Mouse (Mus musculus) hindbrain, embryonic 16.5 days (tissue): ENCODE measurements at regions not wholly inside any gene's neighbourhood (a gene's known extent, or its start where the extent isn't known, plus 50 kb on each side); places are given as distances from the start of the nearest gene placed in this dataset.

ENCODE experiments used
- ATAC-seq: fragments of 200-750 bp; cut with Nextera tagmentation; 2 replicates; pipeline ENCODE4 v1.8.0; 2017; ENCODE audit warnings: moderate TSS enrichment, moderate library complexity
- H3K27ac ChIP-seq: fragments of 300-500 bp; sonication (generic); 2 replicates; pipeline ENCODE4 v1.5.1; 2014; ENCODE audit warnings: low read depth, mild to moderate bottlenecking, control low read depth, low read length, moderate library complexity
- H3K27me3 ChIP-seq: fragments of 300-500 bp; sonication (generic); replicated peaks from 2 replicates; pipeline ENCODE4 v1.6.1; 2014; ENCODE audit warnings: low read length; ENCODE audit not compliant: control insufficient read depth, insufficient read depth
- H3K36me3 ChIP-seq: fragments of 300-500 bp; sonication (generic); 2 replicates; pipeline ENCODE4 v1.6.1; 2014; ENCODE audit warnings: mild to moderate bottlenecking, low read length, moderate library complexity, mixed read lengths; ENCODE audit not compliant: control insufficient read depth, insufficient read depth
- H3K4me1 ChIP-seq: fragments of 300-500 bp; sonication (generic); 2 replicates; pipeline ENCODE4 v1.6.1; 2014; ENCODE audit warnings: low read depth, low read length; ENCODE audit not compliant: control insufficient read depth, insufficient read depth
- H3K4me2 ChIP-seq: fragments of 300-500 bp; sonication (generic); 2 replicates; pipeline ENCODE4 v1.6.1; 2014; ENCODE audit warnings: mild to moderate bottlenecking, low read length, control low read depth, moderate library complexity
- H3K4me3 ChIP-seq: fragments of 300-500 bp; sonication (generic); 2 replicates; pipeline ENCODE4 v1.5.1; 2014; ENCODE audit warnings: mild to moderate bottlenecking, low read length, control low read depth, moderate library complexity
- H3K9ac ChIP-seq: fragments of 300-500 bp; sonication (generic); 2 replicates; pipeline ENCODE4 v1.6.1; 2014; ENCODE audit warnings: low read depth, mild to moderate bottlenecking, control low read depth, low read length, moderate library complexity
- H3K9me3 ChIP-seq: fragments of 300-500 bp; sonication (generic); 2 replicates; pipeline ENCODE4 v1.6.1; 2014; ENCODE audit warnings: mild to moderate bottlenecking, low read length, moderate library complexity; ENCODE audit not compliant: control insufficient read depth
- WGBS: fragments of 180-500 bp; shearing (Covaris S2); extraction: QIAGEN DNeasy Blood & Tissue Kit; methylation state at CpG from one replicate; pipeline ENCODE4 v1.1.7; 2014; 5-methylcytosine and 5-hydroxymethylcytosine counted together

DNA sequence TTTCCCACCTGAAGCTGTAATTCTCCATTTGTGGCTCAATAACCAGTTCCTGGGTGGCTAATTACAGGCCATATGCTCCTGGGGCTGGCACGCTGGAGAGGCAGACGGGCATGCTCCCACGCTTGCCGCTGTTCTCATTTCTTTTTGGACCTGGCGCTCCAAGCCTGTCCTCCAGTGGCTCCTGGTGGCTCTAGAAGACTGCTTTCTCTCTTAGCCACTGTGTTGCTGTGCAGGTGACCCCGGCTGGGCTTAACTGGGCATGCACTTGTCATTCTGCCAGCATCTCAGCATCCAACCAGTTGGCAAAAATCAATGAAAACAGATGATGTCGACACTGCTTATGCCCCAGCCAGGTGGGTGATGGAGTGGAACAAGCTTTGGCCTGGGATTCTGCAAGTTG lies 1944.6 kb upstream of the Lrrc6 start:
- Histone ChIP-seq H3K4me1 (no peaks in the 10 kb centered on the region), H3K27me3 (no peaks in the 10 kb centered on the region), H3K27ac (no peak overlapping the region), H3K36me3 (no peaks in the 10 kb centered on the region), H3K4me3 (no peak overlapping the region), H3K9me3 (no peaks in the 10 kb centered on the region), H3K9ac (no peak overlapping the region), H3K4me2 (no peak overlapping the region)
- 57% methylated on average over 7 of the region's 7 CpGs for WGBS
- peak; percentile 89 for ATAC-seq

DNA sequence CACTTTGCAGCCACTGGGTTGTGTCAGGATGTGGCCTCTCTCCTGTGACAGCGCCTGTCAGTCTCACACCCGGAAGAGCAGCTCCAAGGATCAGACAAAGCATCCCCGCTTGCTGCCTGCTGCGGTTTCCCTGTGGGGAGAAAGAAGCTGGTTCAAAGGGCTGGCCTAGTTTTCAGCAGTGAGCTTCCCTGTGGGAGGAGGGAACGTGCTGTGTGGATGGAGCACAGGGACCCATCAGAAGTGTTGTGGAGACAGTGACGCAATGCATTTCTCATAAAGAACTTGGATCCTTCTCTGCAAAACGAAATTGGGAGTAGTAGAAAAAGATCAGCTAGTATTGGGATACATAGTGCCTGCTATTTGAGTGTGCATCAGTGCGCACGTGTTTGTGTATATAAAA lies 1939.9 kb upstream of the Lrrc6 start:
- H3K36me3 ChIP-seq, result no peaks in the 10 kb centered on the region
- ATAC-seq, result no peak
- 54% methylated on average over 9 of the region's 9 CpGs for WGBS

DNA sequence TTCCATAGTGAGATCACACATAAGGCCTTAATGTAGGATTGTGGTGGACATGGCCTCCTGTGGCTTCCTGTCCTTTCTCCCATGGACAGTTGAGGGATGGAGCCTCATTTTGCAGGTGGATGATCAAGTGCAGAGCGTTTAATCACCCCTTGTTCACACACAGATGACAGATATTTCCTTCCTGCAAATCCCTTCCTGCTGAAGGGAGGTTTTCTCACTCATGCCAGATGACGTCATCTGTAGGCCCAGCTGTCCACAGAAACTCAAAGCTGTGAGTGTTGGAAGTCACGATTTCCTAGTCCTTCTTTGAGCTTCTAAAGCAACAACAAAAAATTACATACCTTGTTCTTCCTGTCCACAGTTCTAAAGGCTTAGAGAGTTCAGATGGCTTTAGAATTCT lies 1935.3 kb upstream of the Lrrc6 start:
- no peaks in the 10 kb centered on the region for H3K27me3 ChIP-seq
- no peaks in the 10 kb centered on the region for H3K9me3 ChIP-seq
- no peaks in the 10 kb centered on the region for H3K4me1 ChIP-seq
- no peak overlapping the region for H3K27ac ChIP-seq
- no peak overlapping the region for H3K9ac ChIP-seq
- ATAC-seq, result no peak
- 68% methylated on average over 3 of the region's 3 CpGs for WGBS
- H3K4me2 ChIP-seq, result no peak overlapping the region
- H3K4me3 ChIP-seq, result no peak overlapping the region
- no peaks in the 10 kb centered on the region for H3K36me3 ChIP-seq

More for the DNA sequence above, 1939.9 kb upstream of the Lrrc6 start:
- no peak overlapping the region for H3K4me2 ChIP-seq
- no peaks in the 10 kb centered on the region for H3K27me3 ChIP-seq
- H3K4me3 ChIP-seq, result no peak overlapping the region
- no peaks in the 10 kb centered on the region for H3K9me3 ChIP-seq
- no peak overlapping the region for H3K27ac ChIP-seq
- H3K9ac ChIP-seq, result no peak overlapping the region
- H3K4me1 ChIP-seq, result no peaks in the 10 kb centered on the region

DNA sequence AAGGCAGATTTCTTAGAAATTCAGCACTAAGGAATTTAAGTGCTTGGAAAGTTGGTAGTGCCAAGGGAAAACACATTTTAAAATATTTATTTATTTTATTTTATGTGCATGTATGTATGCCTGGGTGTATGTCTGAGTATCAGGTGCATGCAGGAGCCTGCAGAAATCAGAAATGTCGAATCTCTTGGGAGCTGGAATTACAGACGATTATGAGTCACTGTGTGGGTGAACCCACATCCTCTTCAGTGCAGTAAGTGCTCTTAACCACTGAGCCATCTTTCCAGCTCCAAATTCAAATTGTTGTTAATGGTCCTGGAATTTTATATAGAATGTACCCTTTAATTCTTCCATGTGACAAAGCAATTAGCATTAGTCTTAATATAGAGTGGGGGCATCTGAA lies 1930.5 kb upstream of the Lrrc6 start:
- Histone ChIP-seq H3K27me3 (no peaks in the 10 kb centered on the region), H3K36me3 (no peaks in the 10 kb centered on the region), H3K27ac (no peak overlapping the region), H3K4me3 (no peak overlapping the region), H3K9me3 (no peaks in the 10 kb centered on the region), H3K4me2 (no peak overlapping the region), H3K4me1 (no peaks in the 10 kb centered on the region), H3K9ac (no peak overlapping the region)
- WGBS, result 76% methylated on average over 2 of the region's 2 CpGs
- no peak for ATAC-seq

DNA sequence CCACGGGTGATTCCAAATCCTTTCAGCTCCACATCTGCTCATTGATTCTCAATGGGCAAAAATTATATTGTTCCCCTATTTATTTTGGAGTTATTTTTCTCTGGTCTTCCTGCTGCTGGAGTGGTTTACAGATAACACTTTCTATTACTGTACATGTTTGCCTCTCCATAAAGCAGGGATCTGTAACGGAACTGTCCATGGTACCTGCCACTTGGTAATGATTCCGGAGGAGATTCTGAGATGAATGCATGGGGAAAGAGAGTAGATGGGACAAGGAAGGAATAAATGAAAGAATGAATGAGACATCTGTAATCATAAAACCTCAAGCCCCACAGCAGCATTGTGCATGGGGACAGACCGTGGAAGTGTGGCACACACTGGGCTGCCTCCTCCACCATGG lies 1929.8 kb upstream of the Lrrc6 start:
- 64% methylated on average over 4 of the region's 4 CpGs for WGBS
- ATAC-seq, result no peak
- no peaks in the 10 kb centered on the region for H3K9me3 ChIP-seq

DNA sequence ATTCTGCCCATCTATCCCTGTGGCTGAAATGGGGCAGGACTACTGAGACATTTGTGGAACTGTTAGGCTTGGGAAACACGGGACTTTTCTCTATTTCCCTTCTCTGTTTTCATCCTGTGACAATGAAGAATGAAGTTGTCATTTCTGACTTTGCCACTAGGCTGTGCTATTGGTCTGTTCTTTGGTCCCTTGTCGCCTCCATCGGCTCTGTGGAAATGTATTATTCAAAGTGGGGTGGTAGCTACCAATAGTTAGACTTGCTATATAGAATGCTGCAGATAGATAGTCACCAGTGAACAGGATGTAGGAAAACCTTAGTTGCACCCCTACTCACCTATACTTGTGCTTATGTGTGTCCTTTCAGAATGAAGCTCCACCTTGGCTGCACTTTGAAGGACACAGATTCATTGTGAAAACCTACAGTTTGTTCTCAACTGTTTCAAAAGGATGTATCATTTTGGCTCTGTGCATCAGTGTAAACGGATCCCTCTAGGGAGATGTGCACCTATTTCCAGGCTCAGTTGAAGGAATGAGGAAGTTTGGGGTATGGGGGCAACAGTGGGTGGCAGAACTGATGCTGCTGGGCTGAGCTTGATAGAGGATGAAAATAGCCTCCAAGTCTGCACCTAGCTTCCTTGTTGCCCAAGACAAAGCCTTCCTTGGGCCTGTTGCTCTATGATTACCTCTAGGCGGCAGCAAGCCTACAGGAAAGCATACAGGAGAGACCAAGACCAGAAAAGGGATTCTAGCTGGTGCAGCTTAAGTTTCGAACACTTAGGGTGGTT lies 1927.9 kb upstream of the Lrrc6 start:
- WGBS, result 21% methylated on average over 6 of the region's 6 CpGs
- peak; percentile 78 for ATAC-seq
- H3K27ac ChIP-seq, result no peak overlapping the region

More for the DNA sequence above, 1929.8 kb upstream of the Lrrc6 start:
- H3K36me3 ChIP-seq, result no peaks in the 10 kb centered on the region
- no peak overlapping the region for H3K4me2 ChIP-seq
- no peak overlapping the region for H3K9ac ChIP-seq
- no peaks in the 10 kb centered on the region for H3K4me1 ChIP-seq
- no peak overlapping the region for H3K27ac ChIP-seq
- H3K4me3 ChIP-seq, result no peak overlapping the region
- H3K27me3 ChIP-seq, result no peaks in the 10 kb centered on the region

DNA sequence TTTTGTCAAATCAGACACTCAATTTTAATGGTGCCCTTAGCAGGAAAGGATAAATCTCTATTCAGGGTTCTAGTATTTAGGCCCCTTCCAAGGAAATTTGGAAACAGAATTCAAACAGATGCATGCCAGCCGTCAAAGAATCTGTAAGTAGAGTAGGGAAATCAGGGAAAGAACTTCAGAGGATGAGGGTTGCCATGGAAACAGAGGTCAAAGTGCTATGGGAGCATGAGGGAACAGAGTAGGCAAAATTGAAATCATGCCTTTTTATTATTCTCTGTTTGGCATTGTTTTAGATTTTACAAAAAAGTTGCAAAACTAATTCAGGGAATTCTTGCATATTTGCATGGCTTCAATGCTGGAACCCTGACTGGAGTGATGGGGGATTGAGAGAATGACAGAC lies 1916.4 kb upstream of the Lrrc6 start:
- no peaks in the 10 kb centered on the region for H3K27me3 ChIP-seq

More for the DNA sequence above, 1927.9 kb upstream of the Lrrc6 start:
- H3K4me2 ChIP-seq, result no peak overlapping the region
- H3K9ac ChIP-seq, result no peak overlapping the region
- H3K4me1 ChIP-seq, result no peaks in the 10 kb centered on the region
- no peak overlapping the region for H3K4me3 ChIP-seq
- no peaks in the 10 kb centered on the region for H3K9me3 ChIP-seq
- H3K27me3 ChIP-seq, result no peaks in the 10 kb centered on the region
- no peaks in the 10 kb centered on the region for H3K36me3 ChIP-seq

DNA sequence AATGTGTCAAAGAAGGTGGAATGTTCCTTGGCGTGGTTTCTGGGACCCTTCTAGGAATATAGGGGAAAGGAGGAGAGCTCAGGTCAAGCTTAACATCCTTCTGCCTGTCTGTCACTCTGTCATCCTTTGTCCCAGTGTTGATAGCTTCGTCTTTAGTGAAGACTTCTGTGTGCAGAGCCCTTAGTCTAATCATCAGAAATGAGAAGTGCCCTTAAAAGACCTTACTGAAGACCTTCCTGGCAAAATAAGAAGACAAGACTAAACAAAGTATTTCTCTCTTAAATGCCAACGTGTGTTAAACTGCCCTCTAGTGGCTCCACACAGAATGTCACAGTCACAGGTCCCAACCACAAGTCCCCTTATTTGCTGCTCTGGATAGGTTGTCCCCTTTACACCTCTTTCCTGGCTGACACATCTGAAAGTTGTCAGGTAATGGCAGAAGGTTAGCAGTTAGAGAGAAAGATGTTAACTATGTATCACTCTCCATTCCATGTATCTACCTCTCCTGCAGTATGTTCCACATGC lies 1914.8 kb upstream of the Lrrc6 start:
- no peaks in the 10 kb centered on the region for H3K9me3 ChIP-seq
- H3K27me3 ChIP-seq, result no peaks in the 10 kb centered on the region
- WGBS, result 19% methylated on average over 3 of the region's 3 CpGs
- H3K36me3 ChIP-seq, result no peaks in the 10 kb centered on the region
- no peak overlapping the region for H3K9ac ChIP-seq
- no peak overlapping the region for H3K4me2 ChIP-seq
- H3K27ac ChIP-seq, result no peak overlapping the region
- no peak overlapping the region for H3K4me3 ChIP-seq
- no peak for ATAC-seq
- H3K4me1 ChIP-seq, result no peaks in the 10 kb centered on the region

More for the DNA sequence above, 1916.4 kb upstream of the Lrrc6 start:
- Histone ChIP-seq H3K4me1 (no peaks in the 10 kb centered on the region), H3K36me3 (no peaks in the 10 kb centered on the region), H3K27ac (no peak overlapping the region), H3K9me3 (no peaks in the 10 kb centered on the region), H3K4me3 (no peak overlapping the region), H3K4me2 (no peak overlapping the region), H3K9ac (no peak overlapping the region)
- no peak for ATAC-seq
- 8% methylated on average over 1 of the region's 1 CpGs for WGBS

DNA sequence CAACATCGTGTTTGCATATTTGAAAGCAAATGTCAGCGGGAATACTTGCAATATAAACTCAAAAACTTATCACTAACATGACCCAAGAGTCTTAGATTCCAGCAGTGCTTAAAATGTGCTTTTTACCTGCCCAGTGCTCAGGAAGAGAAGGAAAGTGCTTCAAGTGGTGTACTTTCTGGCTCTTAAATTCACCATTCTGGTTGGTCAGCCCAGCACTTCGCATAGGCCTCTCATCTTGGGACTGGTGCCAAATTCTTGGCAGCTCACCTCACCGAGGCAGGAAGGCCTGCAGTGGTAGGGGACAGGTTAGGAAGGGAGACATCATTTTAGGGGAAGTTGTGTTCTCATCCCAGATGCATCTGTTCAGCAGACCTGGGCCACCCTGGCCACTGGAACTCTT lies 1913.3 kb upstream of the Lrrc6 start:
- WGBS, result 74% methylated on average over 4 of the region's 4 CpGs

More for the DNA sequence above, 1913.3 kb upstream of the Lrrc6 start:
- H3K9ac ChIP-seq, result no peak overlapping the region
- no peak overlapping the region for H3K4me3 ChIP-seq
- H3K27ac ChIP-seq, result no peak overlapping the region
- no peak for ATAC-seq
- H3K9me3 ChIP-seq, result no peaks in the 10 kb centered on the region
- no peaks in the 10 kb centered on the region for H3K36me3 ChIP-seq
- no peaks in the 10 kb centered on the region for H3K4me1 ChIP-seq
- no peaks in the 10 kb centered on the region for H3K27me3 ChIP-seq
- no peak overlapping the region for H3K4me2 ChIP-seq
